Mouse (Mus musculus): ENCODE results near the gene Spata2l.

GRCm38 (mm10) chr8:123274447-123274846, 38.4 kb upstream of the Spata2l start:
- no peak for TF ChIP-seq CTCF (conservative IDR thresholded peaks at IDR 0.05; ENCODE audit: low read length)
- TF ChIP-seq NANOG (IDR thresholded peaks at IDR 0.05; ENCODE audit: borderline replicate concordance, low read length) = no peak
- no peak for TF ChIP-seq POU5F1 (IDR thresholded peaks at IDR 0.05; ENCODE audit: borderline replicate concordance, low read length)

Data from E14TG2a.4 (cell line).